Mouse (Mus musculus) embryonic facial prominence, embryonic 14.5 days (tissue): Measurements from ENCODE around the gene Tmem43. TPM values are rescaled to one million over a fixed set of nuclear protein-coding genes. Genes with fewer than 3 reads are reported as not detected.

Experiments used
- ATAC-seq: fragments of 200-750 bp; cut with Nextera tagmentation; 2 replicates; pipeline ENCODE4 v1.8.0; 2017; ENCODE audit warnings: low read depth, moderate number of reproducible peaks, moderate TSS enrichment
- DNase-seq: peaks from one replicate; pipeline ENCODE4 v3.0.0-alpha.2; 2015; ENCODE audit warnings: low spot score
- H3K27ac ChIP-seq: fragments of 300-500 bp; sonication (generic); replicated peaks from 2 replicates; pipeline ENCODE4 v1.5.1; 2014; ENCODE audit warnings: low read depth, mild to moderate bottlenecking, low read length, moderate library complexity
- H3K27me3 ChIP-seq: fragments of 300-500 bp; sonication (generic); replicated peaks from 2 replicates; pipeline ENCODE4 v1.6.1; 2014; ENCODE audit warnings: low read length; ENCODE audit not compliant: control insufficient read depth, insufficient read depth
- H3K36me3 ChIP-seq: fragments of 300-500 bp; sonication (generic); 2 replicates; pipeline ENCODE4 v1.6.1; 2014; ENCODE audit warnings: low read length, mixed read lengths; ENCODE audit not compliant: control insufficient read depth, insufficient read depth
- H3K4me1 ChIP-seq: fragments of 300-500 bp; sonication (generic); 2 replicates; pipeline ENCODE4 v1.6.1; 2014; ENCODE audit warnings: antibody characterized with exemption, low read length; ENCODE audit not compliant: control insufficient read depth, insufficient read depth
- H3K4me2 ChIP-seq: fragments of 300-500 bp; sonication (generic); 2 replicates; pipeline ENCODE4 v1.6.1; 2014; ENCODE audit warnings: low read depth, mild to moderate bottlenecking, low read length, moderate library complexity, mixed read lengths
- H3K4me3 ChIP-seq: fragments of 300-500 bp; sonication (generic); 2 replicates; pipeline ENCODE4 v1.5.1; 2014; ENCODE audit warnings: low read depth, mild to moderate bottlenecking, low read length
- H3K9ac ChIP-seq: fragments of 300-500 bp; sonication (generic); 2 replicates; pipeline ENCODE4 v1.6.1; 2014; ENCODE audit warnings: low read depth, mild to moderate bottlenecking, low read length, moderate library complexity, mixed read lengths
- H3K9me3 ChIP-seq: fragments of 300-500 bp; sonication (generic); 2 replicates; pipeline ENCODE4 v1.6.1; 2016; ENCODE audit warnings: low read length; ENCODE audit not compliant: control insufficient read depth
- WGBS: fragments of 180-500 bp; shearing (Covaris S2); extraction: QIAGEN DNeasy Blood & Tissue Kit; methylation state at CpG from one replicate; pipeline ENCODE4 v1.1.7; 2014; 5-methylcytosine and 5-hydroxymethylcytosine counted together
- polyA plus RNA-seq: library from polyadenylated mRNA; unstranded; fragments of >200 nt; fragmentation: Nextera tagmentation; extraction: Ambion mirVana; gene quantifications from 2 replicates; pipeline ENCODE4 v1.2.1, GENCODE M21; 2014

Gene Tmem43
- polyA plus RNA-seq, 1 experiment from 2014 or later = 69.5 TPM

DNA sequence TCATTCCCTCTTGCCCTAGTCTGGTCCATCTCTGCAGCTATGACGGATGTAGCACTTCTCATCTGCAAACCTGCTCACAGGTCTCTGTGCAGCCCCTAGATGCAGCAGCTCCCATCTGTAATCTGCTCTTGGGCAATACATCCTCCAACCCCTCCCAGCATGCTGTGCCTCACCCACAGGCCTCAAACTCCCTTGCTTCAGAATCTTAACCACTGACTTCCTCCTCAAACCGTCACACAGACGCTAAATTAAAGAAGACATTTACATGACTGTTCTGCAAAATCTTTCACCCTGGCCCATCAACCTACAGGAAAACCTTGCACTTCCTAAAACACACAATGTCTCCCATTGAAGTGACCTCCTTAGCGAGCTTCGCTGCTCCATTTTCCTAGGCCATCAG lies 32.5 kb downstream of the Tmem43 start:
- Histone ChIP-seq H3K4me1 (no peaks in the 10 kb centered on the region), H3K36me3 (peaks cover 85% of the 10 kb centered on the region), H3K27ac (no peak overlapping the region), H3K4me3 (no peak overlapping the region), H3K4me2 (no peak overlapping the region), H3K9me3 (no peaks in the 10 kb centered on the region), H3K27me3 (no peaks in the 10 kb centered on the region), H3K9ac (no peak overlapping the region)
- DNase-seq (no peak), ATAC-seq (no peak)
- 91% methylated on average over 5 of the region's 5 CpGs for WGBS

DNA sequence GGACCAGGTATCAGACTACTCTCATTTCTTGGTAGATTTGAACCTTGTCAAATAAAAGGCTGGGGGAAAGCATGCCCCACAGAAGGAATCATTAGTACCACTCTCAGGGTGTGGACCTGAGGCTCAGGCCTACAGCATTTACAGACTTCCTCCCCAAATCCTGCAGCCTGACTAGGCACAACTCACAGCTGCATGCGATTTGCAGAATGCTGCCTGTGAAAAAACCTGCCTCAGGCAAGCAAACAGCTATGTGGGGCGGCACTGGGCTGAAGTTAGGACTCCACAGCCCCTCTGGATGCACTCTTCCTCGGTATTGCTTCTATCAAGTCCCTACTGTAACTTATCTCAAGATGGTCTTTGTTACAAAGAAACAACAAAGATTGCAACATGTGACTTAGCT lies 34.5 kb downstream of the Tmem43 start:
- no peak overlapping the region for H3K4me3 ChIP-seq
- H3K4me1 ChIP-seq = no peaks in the 10 kb centered on the region
- DNase-seq (no peak), ATAC-seq (no peak)
- no peak overlapping the region for H3K27ac ChIP-seq
- H3K4me2 ChIP-seq = no peak overlapping the region
- H3K27me3 ChIP-seq = no peaks in the 10 kb centered on the region
- 48% methylated on average over 3 of the region's 3 CpGs for WGBS
- H3K9me3 ChIP-seq = no peaks in the 10 kb centered on the region
- H3K36me3 ChIP-seq = peaks cover 74% of the 10 kb centered on the region
- no peak overlapping the region for H3K9ac ChIP-seq

GRCm38 (mm10) chr6:91509326-91509725 lies 35.8 kb downstream of the Tmem43 start:
- peak; percentile 16 for DNase-seq
- no peaks in the 10 kb centered on the region for H3K9me3 ChIP-seq
- no peak overlapping the region for H3K27ac ChIP-seq
- 0 out of 2 replicates have a peak, but pooled peaks cover under 1% of the 10 kb centered on the region for H3K4me1 ChIP-seq
- no peak overlapping the region for H3K9ac ChIP-seq
- ATAC-seq = no peak
- no peak overlapping the region for H3K4me3 ChIP-seq
- 41% methylated on average over 7 of the region's 7 CpGs for WGBS
- no peaks in the 10 kb centered on the region for H3K27me3 ChIP-seq
- H3K4me2 ChIP-seq = no peak overlapping the region
- H3K36me3 ChIP-seq = peaks cover 61% of the 10 kb centered on the region

- Histone ChIP-seq H3K4me2 (no peak overlapping the region), H3K27me3 (no peaks in the 10 kb centered on the region), H3K4me1 (peaks cover 8% of the 10 kb centered on the region; the same call in 1 of the 2 replicates), H3K36me3 (peaks cover 52% of the 10 kb centered on the region), H3K9me3 (no peaks in the 10 kb centered on the region), H3K9ac (no peak overlapping the region), H3K27ac (no peak overlapping the region), H3K4me3 (no peak overlapping the region)
- 86% methylated on average over 10 of the region's 10 CpGs for WGBS
- ATAC-seq = no peak
- no peak for DNase-seq
These were observed 36.7 kb downstream of the Tmem43 start for GRCm38 (mm10) chr6:91510211-91510610.

DNA sequence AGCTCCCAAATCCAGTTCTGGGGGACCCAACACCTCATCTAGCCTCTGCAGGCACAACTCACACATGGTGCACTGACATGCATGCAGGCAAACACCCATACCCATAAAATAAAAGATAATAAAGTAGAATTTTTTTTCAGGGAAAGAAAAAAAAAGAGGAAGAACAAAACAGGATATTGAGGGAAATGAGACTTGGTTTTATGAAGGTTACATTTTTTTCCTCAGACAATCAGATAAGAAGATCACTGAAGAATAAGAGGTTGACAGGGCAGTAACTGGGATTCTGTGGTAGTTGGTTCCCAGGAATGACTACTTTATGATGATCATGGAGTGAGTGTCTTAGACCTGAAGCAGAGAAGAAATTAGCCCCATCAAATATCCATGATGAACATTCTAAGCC lies 40.6 kb downstream of the Tmem43 start:
- H3K27me3 ChIP-seq = no peaks in the 10 kb centered on the region
- no peak overlapping the region for H3K4me2 ChIP-seq
- no peak for ATAC-seq
- H3K27ac ChIP-seq = no peak overlapping the region
- peaks cover 19% of the 10 kb centered on the region for H3K4me1 ChIP-seq
- H3K4me3 ChIP-seq = no peak overlapping the region
- H3K9me3 ChIP-seq = no peaks in the 10 kb centered on the region
- DNase-seq = no peak
- H3K9ac ChIP-seq = peak overlapping the region; percentile 69
- peaks cover 34% of the 10 kb centered on the region for H3K36me3 ChIP-seq

- ATAC-seq (no peak), DNase-seq (no peak)
- H3K4me3 ChIP-seq = peak overlapping the region; percentile 64
- no peaks in the 10 kb centered on the region for H3K9me3 ChIP-seq
- peaks cover 19% of the 10 kb centered on the region for H3K4me1 ChIP-seq
- 22% methylated on average over 10 of the region's 10 CpGs for whole genome bisulfite sequencing
- H3K9ac ChIP-seq = peak overlapping the region; percentile 69
- no peak overlapping the region for H3K27ac ChIP-seq
- peaks cover 36% of the 10 kb centered on the region for H3K36me3 ChIP-seq
- peak overlapping the region; percentile 78 for H3K4me2 ChIP-seq
- no peaks in the 10 kb centered on the region for H3K27me3 ChIP-seq
These were observed 41.3 kb downstream of the Tmem43 start for GRCm38 (mm10) chr6:91514737-91515362.

- DNase-seq = peak; percentile 97
- peak within 1 kb of the TSS; percentile 77 for H3K9ac ChIP-seq
- H3K9me3 ChIP-seq = no peaks in the 10 kb centered on the region
- peak within 1 kb of the TSS; percentile 78 for H3K4me2 ChIP-seq
- H3K4me3 ChIP-seq = peak within 1 kb of the TSS; percentile 64
- H3K27ac ChIP-seq = peak within 1 kb of the TSS; percentile 41
- WGBS = under 1% methylated on average over 68 of the region's 80 CpGs
- H3K36me3 ChIP-seq = peaks cover 41% of the 10 kb centered on the region
- H3K27me3 ChIP-seq = no peaks in the 10 kb centered on the region
- ATAC-seq = peak; percentile 99
- peaks cover 19% of the 10 kb centered on the region for H3K4me1 ChIP-seq
These were observed 42.3 kb downstream of the Tmem43 start, which contains the start of the genes Xpc and Lsm3 for GRCm38 (mm10) chr6:91515545-91516449. Gene Xpc, minus strand, starts transcription at chr6:91515888. Gene Lsm3, plus strand, starts transcription at chr6:91515928.

GRCm38 (mm10) chr6:91518454-91519020 lies 45.0 kb downstream of the Tmem43 start:
- Histone ChIP-seq H3K4me2 (no peak overlapping the region), H3K4me3 (no peak overlapping the region), H3K4me1 (peaks cover 19% of the 10 kb centered on the region), H3K27ac (no peak overlapping the region), H3K9ac (no peak overlapping the region), H3K36me3 (peaks cover 61% of the 10 kb centered on the region), H3K27me3 (no peaks in the 10 kb centered on the region), H3K9me3 (no peaks in the 10 kb centered on the region)
- 88% methylated on average over 7 of the region's 7 CpGs for WGBS
- DNase-seq (no peak), ATAC-seq (no peak)
